Mouse (Mus musculus): ENCODE data around the gene Sry. TPM values are rescaled to one million over a fixed set of nuclear protein-coding genes. Genes with fewer than 3 reads are reported as not detected.

The Sry gene
- polyA plus RNA-seq (2012; rRNA removed; ENCODE audit: low replicate concordance) = not detected in 2 replicates

DNA sequence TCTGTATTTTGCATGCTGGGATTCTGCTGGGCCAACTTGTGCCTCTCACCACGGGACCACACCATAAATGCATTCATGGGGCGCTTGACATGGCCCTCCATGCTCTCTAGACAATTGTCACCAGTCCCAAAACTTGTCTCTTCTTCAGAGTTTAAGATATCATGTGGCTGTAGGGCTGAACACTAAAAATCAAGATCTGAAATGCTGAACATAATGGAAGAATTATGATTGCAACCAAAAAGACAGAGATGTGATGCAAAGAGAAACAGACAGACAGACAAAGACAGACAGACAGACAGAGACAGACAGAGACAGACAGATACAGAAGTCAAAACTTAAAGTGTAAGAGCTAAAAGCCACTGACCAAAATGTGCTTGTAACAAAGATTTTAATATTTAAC is at the start of gene Sry:
Sry (minus strand) TSS at position 101 of the 400 bp plus-strand sequence.

Other genes with a start within 250 kb of the Sry start
- gene H2al2c, start 64.6 kb downstream of the Sry start, polyA plus RNA-seq (2012; rRNA removed; ENCODE audit: low replicate concordance) = not detected in 2 replicates
- gene H2al2b, start 57.0 kb upstream of the Sry start, polyA plus RNA-seq (2012; rRNA removed; ENCODE audit: low replicate concordance) = not detected in 2 replicates
- gene Gm4064, start 132.5 kb upstream of the Sry start, polyA plus RNA-seq (2012; rRNA removed; ENCODE audit: low replicate concordance) = not detected in 2 replicates
- not detected in 2 replicates for gene Rbmy, start 167.0 kb upstream of the Sry start, polyA plus RNA-seq (2012; rRNA removed; ENCODE audit: low replicate concordance)
- gene Gm10256, start 167.0 kb upstream of the Sry start, polyA plus RNA-seq (2012; rRNA removed; ENCODE audit: low replicate concordance) = not detected in 2 replicates
- gene Gm10352, start 237.3 kb upstream of the Sry start, polyA plus RNA-seq (2012; rRNA removed; ENCODE audit: low replicate concordance) = not detected in 2 replicates

Measured in duodenum, adult 2 months (tissue).